14 mouse cellular contexts compared by ENCODE assay signal in the genomic region with DNA sequence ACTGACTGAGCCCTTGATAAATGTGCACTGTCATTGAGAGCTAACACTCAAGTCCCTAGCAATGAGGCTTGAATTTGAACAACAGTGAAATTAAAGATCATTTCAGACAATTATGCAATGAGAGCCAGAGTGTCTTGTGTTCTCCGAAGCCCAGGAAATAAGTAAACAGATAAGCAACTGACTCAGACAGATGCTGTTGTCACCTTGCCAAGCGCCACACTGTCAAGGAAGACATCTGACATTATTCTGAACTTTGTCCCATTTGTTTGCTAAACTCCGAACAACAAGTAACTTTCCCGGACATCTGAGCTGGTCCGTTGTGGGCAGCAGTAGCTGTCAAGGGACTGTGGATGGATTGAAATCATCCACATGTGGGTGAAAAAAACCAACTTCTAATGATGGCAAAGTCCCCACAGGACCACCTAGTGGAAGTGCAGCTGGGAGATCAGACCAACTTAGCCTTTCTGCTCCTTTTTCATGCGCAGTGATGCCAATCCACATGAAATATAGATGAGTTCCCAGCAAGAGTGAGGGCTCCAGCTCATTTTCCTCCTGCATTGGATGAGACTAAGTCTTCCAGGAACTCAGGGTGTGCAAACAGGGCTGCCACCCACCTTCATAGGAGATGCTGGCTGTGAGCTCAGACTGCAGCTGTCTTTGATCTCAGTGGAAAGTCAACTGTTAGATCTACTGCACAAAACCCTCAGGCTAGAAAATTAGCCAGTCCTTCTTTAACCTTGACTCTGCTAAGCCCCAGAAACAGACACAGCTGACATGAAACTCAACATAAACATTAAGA.
DNase-seq lines count a peak whose midpoint lies in the region; ATAC-seq and TF ChIP-seq lines count a peak whose summit lies in the region.
"Had no signal": no experiment of that assay in that cellular context is flagged by ENCODE, and none has a peak within 500 bp of the region (broad histone marks: within the 10 kb centered on the region; RNA-seq: fewer than 3 reads in every experiment).

No protein-coding gene starts in this region.

- TF ChIP-seq POLR2A in lung, adult 2 months (IDR thresholded peaks at IDR 0.05; ENCODE audit: borderline replicate concordance, extremely low read depth, low read depth, low read length): no peak

- peak overlapping the region; percentile 10; the same call in 1 of the 2 replicates for H3K27ac ChIP-seq in layer of hippocampus, adult 2 months
- H3K27ac ChIP-seq in left cerebral cortex, adult 2 months: no peak overlapping the region
- H3K27ac ChIP-seq: forebrain, embryonic 15.5 days; hindbrain, embryonic 13.5 days; limb, embryonic 13.5 days; neural tube, embryonic 12.5 days had no signal

- ATAC-seq in frontal cortex, adult (ENCODE audit: low TSS enrichment): peak; percentile 99
- ATAC-seq: forebrain, embryonic 15.5 days had no signal

- DNase-seq in frontal cortex, postnatal 14 days (ENCODE audit: low spot score in 2 of 2): no peak
- no peak for DNase-seq in layer of hippocampus, adult 2 months (ENCODE audit: low spot score in 2 of 2)
- DNase-seq in layer of hippocampus, adult 18-20 months (ENCODE audit: low spot score in 2 of 2): no peak
- DNase-seq in lung, adult 2 months: peak; percentile 5
- DNase-seq in skeletal muscle tissue, adult 2 months (ENCODE audit: low read depth, low spot score): peak; percentile 5
- DNase-seq in left cerebral cortex, adult 2 months (ENCODE audit: extremely low spot score in 1 of 2, low spot score in 2 of 2): no peak
- no peak for DNase-seq in layer of hippocampus, postnatal 36 days
- DNase-seq: cerebellum, adult 8-10 months; thymus, postnatal 25 days had no signal

- intact Hi-C loops in left cerebral cortex, adult 2 months (cut with DNase I): no loop called here

- 28% methylated on average over 6 of the region's 6 CpGs for WGBS in lung, adult 2 months

- H3K4me3 ChIP-seq in layer of hippocampus, adult 2 months: no peak overlapping the region
- H3K4me3 ChIP-seq in lung, adult 2 months (replicated peaks; ENCODE audit: extremely low read depth, low read depth, low read length): no peak overlapping the region
- H3K4me3 ChIP-seq in left cerebral cortex, adult 2 months: no peak overlapping the region
- H3K4me3 ChIP-seq: forebrain, embryonic 15.5 days; hindbrain, embryonic 13.5 days; limb, embryonic 13.5 days; neural tube, embryonic 12.5 days had no signal

- 0 out of 2 replicates have a peak, but pooled peaks cover 2% of the 10 kb centered on the region for H3K4me1 ChIP-seq in lung, adult 2 months (ENCODE audit: control insufficient read depth, insufficient read depth, low read length)
- H3K4me1 ChIP-seq: forebrain, embryonic 15.5 days; hindbrain, embryonic 13.5 days; limb, embryonic 13.5 days; neural tube, embryonic 12.5 days had no signal

- TF ChIP-seq CTCF in layer of hippocampus, adult 2 months (conservative IDR thresholded peaks at IDR 0.05): no peak
- TF ChIP-seq CTCF in lung, adult 2 months (IDR thresholded peaks at IDR 0.05; ENCODE audit: insufficient read depth, low read length): no peak
- TF ChIP-seq CTCF in left cerebral cortex, adult 2 months (IDR thresholded peaks at IDR 0.05): no peak

Comparison
In these comparisons a context has a peak if more than half of its experiments do, and no peak if none do; other contexts are left out.
1. DNase-seq: peak in lung, adult 2 months (single experiment) and skeletal muscle tissue, adult 2 months (single experiment); none in frontal cortex, postnatal 14 days (0 of 2), layer of hippocampus, adult 2 months (0 of 2), layer of hippocampus, adult 18-20 months (0 of 2), left cerebral cortex, adult 2 months (0 of 2) and layer of hippocampus, postnatal 36 days (0 of 2).